Mouse (Mus musculus): ENCODE data around the gene A4galt. TPM values are rescaled to one million over a fixed set of nuclear protein-coding genes. Genes with fewer than 3 reads are reported as not detected.

A4galt gene
- polyA plus RNA-seq, 1 experiment from 2014 or later, result 1.3 TPM

- H3K9ac ChIP-seq, result no peak overlapping the region
Observed at GRCm38 (mm10) chr15:83182351-83182750, 69.2 kb downstream of the A4galt start.

GRCm38 (mm10) chr15:83181800-83182330, 69.7 kb downstream of the A4galt start:
- Histone ChIP-seq H3K9me3 (no peaks in the 10 kb centered on the region), H3K36me3 (no peaks in the 10 kb centered on the region), H3K27ac (no peak overlapping the region), H3K9ac (no peak overlapping the region), H3K27me3 (no peaks in the 10 kb centered on the region), H3K4me3 (no peak overlapping the region), H3K4me1 (no peaks in the 10 kb centered on the region), H3K4me2 (replicated peaks) (no peak overlapping the region)
- WGBS, result 56% methylated on average over 4 of the region's 4 CpGs
- no peak for ATAC-seq (ENCODE audit: insufficient number of reproducible peaks, insufficient read depth, low FRiP score, low TSS enrichment)

More at GRCm38 (mm10) chr15:83182351-83182750, 69.2 kb downstream of the A4galt start:
- no peak overlapping the region for H3K4me3 ChIP-seq
- no peaks in the 10 kb centered on the region for H3K27me3 ChIP-seq
- no peak overlapping the region for H3K27ac ChIP-seq
- 68% methylated on average over 5 of the region's 5 CpGs for WGBS
- H3K9me3 ChIP-seq, result no peaks in the 10 kb centered on the region
- H3K4me2 ChIP-seq (replicated peaks), result no peak overlapping the region
- no peak for ATAC-seq (ENCODE audit: insufficient number of reproducible peaks, insufficient read depth, low FRiP score, low TSS enrichment)
- H3K36me3 ChIP-seq, result no peaks in the 10 kb centered on the region
- H3K4me1 ChIP-seq, result no peaks in the 10 kb centered on the region

GRCm38 (mm10) chr15:83180004-83180403, 71.6 kb downstream of the A4galt start:
- ATAC-seq (ENCODE audit: insufficient number of reproducible peaks, insufficient read depth, low FRiP score, low TSS enrichment), result no peak
- Histone ChIP-seq H3K36me3 (no peaks in the 10 kb centered on the region), H3K4me3 (no peak overlapping the region), H3K9me3 (no peaks in the 10 kb centered on the region), H3K4me2 (replicated peaks) (no peak overlapping the region), H3K4me1 (no peaks in the 10 kb centered on the region), H3K9ac (no peak overlapping the region), H3K27ac (no peak overlapping the region), H3K27me3 (no peaks in the 10 kb centered on the region)
- 82% methylated on average over 6 of the region's 6 CpGs for WGBS

Other genes starting within 250 kb of the A4galt start
- gene Nfam1, start 218.5 kb downstream of the A4galt start, polyA plus RNA-seq (2016; fragmentation: Nextera tagmentation; extraction: Ambion mirVana), result 2.3 and 3.0 TPM in 2 replicates
- gene Serhl, start 162.3 kb downstream of the A4galt start, polyA plus RNA-seq (2016; fragmentation: Nextera tagmentation; extraction: Ambion mirVana), result 56.2 and 57.8 TPM in 2 replicates
- 52.3 and 59.3 TPM in 2 replicates for gene Rrp7a, start 129.0 kb downstream of the A4galt start, polyA plus RNA-seq (2016; fragmentation: Nextera tagmentation; extraction: Ambion mirVana)
- 169 and 172 TPM in 2 replicates for gene Poldip3, start 102.4 kb downstream of the A4galt start, polyA plus RNA-seq (2016; fragmentation: Nextera tagmentation; extraction: Ambion mirVana)
- gene Cyb5r3, start 79.2 kb downstream of the A4galt start, polyA plus RNA-seq (2016; fragmentation: Nextera tagmentation; extraction: Ambion mirVana), result 107 and 111 TPM in 2 replicates
- gene Arfgap3, start 98.5 kb upstream of the A4galt start, polyA plus RNA-seq (2016; fragmentation: Nextera tagmentation; extraction: Ambion mirVana), result 43.2 and 43.3 TPM in 2 replicates
- 49.6 and 54.4 TPM in 2 replicates for gene Pacsin2, start 212.8 kb upstream of the A4galt start, polyA plus RNA-seq (2016; fragmentation: Nextera tagmentation; extraction: Ambion mirVana)

All from embryonic facial prominence, embryonic 12.5 days (tissue).